Mouse (Mus musculus) layer of hippocampus, postnatal 14 days (tissue): ENCODE data around the gene Alpk3. TPM values are rescaled to one million over a fixed set of nuclear protein-coding genes. Genes with fewer than 3 reads are reported as not detected.

Experiments
- total RNA-seq, 2 experiments: library from RNA; stranded (reverse); gene quantifications; 2 replicates each; pipeline ENCODE4 v1.2.3; 2021

The Alpk3 gene
- total RNA-seq, 2 experiments from 2014 or later = 0.86 to 1.4 TPM

Other genes with a start within 250 kb of the Alpk3 start
- 10 to 100 TPM; 26.3 TPM for gene Iqgap1, start 231.6 kb upstream of the Alpk3 start, total RNA-seq
- 10 to 100 TPM; 12.2 to 13.0 TPM for gene Zscan2, start 196.7 kb upstream of the Alpk3 start, total RNA-seq
- 10 to 100 TPM; 24.6 to 30.3 TPM for gene Wdr73, start 156.3 kb upstream of the Alpk3 start, total RNA-seq
- 10 to 100 TPM in 1 of 2 experiments, 1 to 10 TPM in 1; 9.6 to 11.8 TPM for gene Nmb, start 152.5 kb upstream of the Alpk3 start, total RNA-seq
- gene Sec11a, start 109.8 kb upstream of the Alpk3 start, total RNA-seq = 10 to 100 TPM; 58.7 to 66.9 TPM
- gene Zfp592, start 63.9 kb upstream of the Alpk3 start, total RNA-seq = 10 to 100 TPM; 25.4 to 26.0 TPM
- gene Slc28a1, start 57.2 kb downstream of the Alpk3 start, total RNA-seq = not detected
- 1 to 10 TPM; 2.7 to 3.1 TPM for gene Pde8a, start 156.0 kb downstream of the Alpk3 start, total RNA-seq